Mouse (Mus musculus): ENCODE results near the gene Ptpn14.

Ptpn14 gene

GRCm38 (mm10) chr1:189767910-189768309, 39.8 kb downstream of the Ptpn14 start:
- no peak for DNase-seq (ENCODE audit: low read depth, low spot score)

- no peak for DNase-seq (ENCODE audit: low read depth, low spot score)
Observed at GRCm38 (mm10) chr1:189770516-189770915, 42.4 kb downstream of the Ptpn14 start.

- no peak for DNase-seq (ENCODE audit: low read depth, low spot score)
Observed at GRCm38 (mm10) chr1:189772707-189773106, 44.6 kb downstream of the Ptpn14 start.

- no peak for DNase-seq (ENCODE audit: low read depth, low spot score)
Observed at GRCm38 (mm10) chr1:189774778-189775177, 46.7 kb downstream of the Ptpn14 start.

DNA sequence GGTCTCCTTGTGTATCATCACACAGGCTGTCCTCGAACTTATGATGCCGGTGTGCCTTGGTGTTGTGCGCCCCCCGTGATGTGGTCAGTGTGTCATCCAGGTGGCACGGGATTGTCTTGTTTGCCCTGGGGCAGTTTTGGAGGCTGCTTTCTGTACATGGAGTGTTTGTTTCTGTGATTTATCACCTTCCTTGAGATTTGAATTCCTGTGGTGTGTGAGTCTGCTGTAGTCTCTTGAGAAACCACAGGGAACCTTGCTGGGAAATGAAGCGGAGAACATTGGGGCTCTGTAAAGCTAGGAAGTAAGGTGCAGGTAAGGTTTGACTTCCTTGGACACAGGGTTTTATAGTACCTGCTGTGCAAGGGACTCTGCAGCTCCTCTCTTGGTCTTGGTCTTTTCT, 49.1 kb downstream of the Ptpn14 start:
- DNase-seq (ENCODE audit: low read depth, low spot score), result no peak

DNA sequence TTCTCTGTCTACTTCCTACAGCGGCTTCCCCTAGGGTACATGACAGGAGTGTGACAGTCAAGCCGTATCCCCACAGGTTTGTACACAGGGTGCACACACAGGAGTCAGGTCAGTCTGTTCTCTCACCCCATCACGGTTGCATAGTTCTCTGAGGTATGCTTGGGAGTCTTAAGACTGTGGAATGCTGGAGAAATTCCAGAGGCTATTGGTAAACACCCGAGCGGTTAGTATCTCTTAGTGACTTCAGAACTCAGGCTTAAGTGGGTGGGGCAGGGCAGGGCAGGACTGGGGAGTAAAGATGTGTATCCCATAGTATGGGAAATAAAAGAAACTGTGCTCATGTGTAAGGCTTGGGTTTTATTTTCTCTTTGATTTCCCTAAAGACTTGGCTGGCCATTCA, 50.3 kb downstream of the Ptpn14 start:
- DNase-seq (ENCODE audit: low read depth, low spot score), result no peak

DNA sequence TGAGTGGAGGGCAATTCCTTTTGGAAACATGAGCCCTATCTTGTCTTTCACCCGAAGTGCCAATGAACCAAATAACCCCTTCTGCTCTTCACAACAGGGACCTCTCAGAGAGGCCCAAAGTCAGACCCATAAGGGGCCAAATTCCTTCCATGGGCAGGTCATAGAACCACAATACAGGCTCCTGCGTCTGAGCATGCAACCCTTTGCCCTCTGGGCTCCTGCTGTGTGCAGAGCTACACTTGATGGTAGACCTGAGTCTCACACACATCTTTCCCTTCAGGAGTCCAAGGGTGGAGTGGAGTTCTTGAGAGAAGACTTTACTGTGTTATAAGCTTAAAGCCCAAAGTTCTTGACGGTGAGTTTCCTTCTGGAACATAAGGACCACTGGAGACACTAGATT, 51.2 kb downstream of the Ptpn14 start:
- no peak for DNase-seq (ENCODE audit: low read depth, low spot score)

DNA sequence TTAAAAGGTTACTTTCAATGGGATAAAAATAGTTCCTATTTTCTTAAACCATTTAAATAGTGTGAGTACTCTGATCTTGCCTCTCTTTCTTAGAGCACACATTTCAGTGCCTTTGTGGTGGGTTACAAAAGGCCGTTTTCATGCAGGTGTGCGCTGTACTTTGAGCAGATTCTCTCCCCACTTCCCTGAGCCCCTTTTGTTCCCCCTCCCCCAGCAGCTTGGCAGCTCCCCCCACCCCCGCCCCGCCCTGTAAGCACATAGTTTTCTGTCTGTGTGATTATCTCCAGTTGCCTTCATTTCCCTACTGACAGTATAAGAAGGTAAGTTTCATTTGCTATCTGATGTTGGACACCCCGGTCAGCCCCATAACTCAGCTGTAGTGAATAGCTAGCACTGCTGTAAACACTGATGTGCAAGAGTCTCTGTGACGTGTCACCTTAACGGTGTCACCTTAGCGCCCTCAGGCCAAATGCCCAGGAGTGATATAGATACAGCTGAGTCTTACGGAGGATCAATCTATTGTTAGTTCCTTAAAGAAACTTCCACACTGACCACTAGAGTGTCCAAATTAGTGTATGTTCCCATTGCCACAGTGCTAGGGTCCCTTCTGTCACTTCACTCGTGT, 53.8 kb downstream of the Ptpn14 start:
- no peak for DNase-seq (ENCODE audit: low read depth, low spot score)

- DNase-seq (ENCODE audit: low read depth, low spot score), result no peak
Observed at GRCm38 (mm10) chr1:189782709-189783108, 54.6 kb downstream of the Ptpn14 start.

DNA sequence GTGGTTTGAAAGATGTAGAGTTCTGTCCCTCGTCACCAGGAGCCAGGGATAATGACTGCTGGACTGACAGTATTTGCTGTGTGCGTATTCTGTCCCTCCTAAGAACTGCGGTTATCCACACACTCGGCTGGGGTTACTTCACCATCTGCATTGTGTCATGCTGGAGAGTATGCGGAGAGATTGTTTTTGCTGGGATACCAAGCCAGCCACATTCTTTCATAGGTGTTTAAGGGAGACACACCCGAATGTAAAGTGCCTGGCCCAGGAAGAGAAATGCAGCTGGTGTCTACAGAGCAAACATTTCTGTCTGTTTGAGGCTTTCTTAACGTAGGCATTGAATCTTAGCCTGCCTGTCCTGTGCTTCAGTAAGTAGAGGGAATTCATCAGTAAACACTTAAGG, 56.4 kb downstream of the Ptpn14 start:
- no peak for DNase-seq (ENCODE audit: low read depth, low spot score)

GRCm38 (mm10) chr1:189786707-189787485, 58.8 kb downstream of the Ptpn14 start:
- no peak for DNase-seq (ENCODE audit: low read depth, low spot score)

GRCm38 (mm10) chr1:189789545-189789944, 61.5 kb downstream of the Ptpn14 start:
- DNase-seq (ENCODE audit: low read depth, low spot score), result no peak

DNA sequence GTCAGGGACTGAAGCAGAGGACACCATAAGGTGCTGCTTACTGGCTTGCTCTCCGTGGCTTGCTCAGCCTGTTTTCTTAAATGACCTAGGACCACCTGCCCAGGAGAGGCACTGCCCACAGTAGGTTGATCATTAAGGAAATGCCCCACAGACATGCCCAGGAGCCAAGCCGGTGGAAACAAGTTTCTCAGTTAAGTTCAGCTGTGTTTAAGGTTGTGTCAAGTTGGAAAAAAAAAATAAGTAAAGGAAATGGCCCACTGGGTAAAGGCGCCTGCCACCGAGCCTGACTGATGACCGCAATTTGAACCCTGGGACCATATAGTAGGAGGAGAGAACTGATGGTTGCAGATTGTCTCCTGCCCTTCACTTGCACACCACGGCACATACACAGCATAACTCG, 62.6 kb downstream of the Ptpn14 start:
- DNase-seq (ENCODE audit: low read depth, low spot score), result no peak

DNA sequence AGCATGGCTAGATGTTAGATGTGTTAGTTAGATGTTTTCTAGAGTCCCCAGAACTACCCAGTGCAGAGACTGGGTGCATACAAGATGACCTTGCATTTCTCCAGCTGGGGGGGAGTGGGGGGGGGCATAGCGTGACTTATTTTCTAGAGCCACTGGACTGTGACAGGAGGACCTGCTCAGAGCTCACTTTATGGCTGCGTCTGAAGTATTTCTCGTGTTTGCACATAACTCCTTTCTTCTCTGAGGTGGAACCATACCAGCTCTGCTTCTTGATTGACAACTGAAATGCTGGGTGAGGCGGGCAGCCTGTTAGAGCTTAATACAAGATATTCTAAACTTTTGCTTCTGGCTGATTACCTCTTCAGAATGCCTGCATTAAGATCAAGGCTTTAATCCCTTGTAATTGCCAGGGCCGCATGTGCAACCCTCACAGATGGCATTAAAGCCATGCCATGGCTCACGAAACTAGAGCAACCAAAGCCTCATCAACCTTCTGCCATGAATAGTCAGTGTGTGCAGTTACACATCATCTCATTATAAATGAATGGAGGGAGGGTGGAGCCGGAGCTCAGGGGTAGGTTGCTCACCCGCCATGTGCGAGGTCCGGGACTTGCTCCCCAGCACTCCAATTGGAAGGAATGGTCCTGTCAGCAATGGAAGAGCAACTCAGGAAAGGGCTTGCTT, 63.6 kb downstream of the Ptpn14 start:
- no peak for DNase-seq (ENCODE audit: low read depth, low spot score)

DNA sequence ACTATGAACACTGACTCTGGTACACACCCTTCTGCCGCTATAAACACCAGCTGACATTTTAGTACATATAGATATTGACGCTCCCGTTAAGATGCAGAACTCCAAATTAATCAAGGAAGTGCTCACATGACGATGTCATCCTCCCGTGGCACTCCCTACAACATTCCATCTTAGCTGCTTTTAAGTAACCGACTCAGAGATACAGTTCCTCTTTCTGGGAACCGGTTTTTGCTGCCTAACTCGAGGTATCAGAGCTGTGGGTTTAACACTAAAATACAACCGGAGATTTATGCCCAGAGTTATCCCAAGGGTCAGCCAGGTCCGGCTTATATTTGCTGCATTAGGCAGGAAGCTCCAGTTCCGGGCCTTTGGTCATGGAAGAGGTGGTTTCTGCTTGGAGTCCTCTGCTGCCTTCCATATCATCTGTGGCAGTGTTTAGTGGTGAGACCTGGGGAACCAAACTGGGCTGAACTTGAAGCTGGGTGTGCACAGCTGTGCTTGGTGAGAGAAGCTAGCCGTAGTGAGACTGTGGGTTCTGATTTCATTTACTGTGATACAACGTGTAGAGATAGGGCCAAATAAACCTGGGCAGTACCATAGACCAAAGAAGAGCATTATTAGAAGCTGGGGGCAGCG, 64.6 kb downstream of the Ptpn14 start:
- DNase-seq (ENCODE audit: low read depth, low spot score), result no peak

- DNase-seq (ENCODE audit: low read depth, low spot score), result no peak
Observed at GRCm38 (mm10) chr1:189798949-189799348, 70.9 kb downstream of the Ptpn14 start.

DNA sequence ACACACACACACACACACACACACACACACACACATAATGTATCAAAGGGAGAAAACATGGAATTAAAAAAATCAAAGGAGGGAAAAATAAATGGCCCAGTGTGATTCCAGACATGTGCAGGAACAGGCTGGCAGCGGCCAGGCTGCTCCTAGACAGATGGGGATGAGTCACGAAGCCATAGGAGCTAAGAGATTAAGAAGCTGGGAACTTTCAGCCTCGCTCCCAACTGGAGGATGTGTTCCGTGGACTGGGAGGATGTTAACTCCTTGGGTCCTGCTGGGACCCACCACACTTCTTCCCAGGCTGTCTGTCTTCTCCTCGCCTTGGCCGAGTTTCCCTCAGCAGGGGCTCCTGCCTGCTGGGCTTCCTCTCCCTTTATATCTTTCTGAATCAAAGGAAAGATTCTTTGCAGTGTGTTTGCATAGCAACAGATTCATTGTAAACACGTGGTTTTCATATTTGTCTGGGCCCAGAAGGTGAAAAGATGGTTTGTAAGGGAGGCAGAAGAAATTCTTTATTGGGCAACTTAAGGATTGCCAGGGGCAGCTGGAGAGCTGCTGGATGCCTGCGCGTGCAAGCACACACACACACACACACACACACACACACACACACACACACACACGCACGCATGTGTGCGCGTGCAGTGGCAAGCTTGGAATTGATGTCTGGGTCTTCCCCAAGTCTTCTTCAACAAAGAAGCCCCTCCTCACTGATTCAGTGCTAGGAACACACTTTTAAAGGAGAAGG, 72.3 kb downstream of the Ptpn14 start:
- no peak for DNase-seq (ENCODE audit: low read depth, low spot score)

DNA sequence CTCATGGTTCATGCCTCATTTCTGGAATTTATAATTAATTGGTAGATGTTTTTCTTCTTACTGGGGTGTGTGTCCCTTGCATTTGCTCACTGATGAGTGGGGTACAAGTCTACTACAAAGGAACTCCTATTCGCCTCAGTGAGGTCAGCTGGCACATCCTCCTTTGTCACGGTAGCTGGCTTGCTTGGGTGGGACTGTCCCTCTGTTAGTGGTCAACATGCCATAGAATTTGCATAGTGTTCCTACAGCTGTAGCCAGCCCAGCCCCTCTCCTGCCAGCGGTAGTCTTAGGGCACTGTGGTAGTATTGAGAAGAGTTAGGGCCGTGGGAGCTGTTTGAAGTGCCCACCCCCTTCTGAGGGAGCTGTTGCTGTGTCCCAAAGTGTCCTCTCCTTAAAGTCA, 73.2 kb downstream of the Ptpn14 start:
- no peak for DNase-seq (ENCODE audit: low read depth, low spot score)

- no peak for DNase-seq (ENCODE audit: low read depth, low spot score)
Observed at GRCm38 (mm10) chr1:189802575-189802974, 74.5 kb downstream of the Ptpn14 start.

DNA sequence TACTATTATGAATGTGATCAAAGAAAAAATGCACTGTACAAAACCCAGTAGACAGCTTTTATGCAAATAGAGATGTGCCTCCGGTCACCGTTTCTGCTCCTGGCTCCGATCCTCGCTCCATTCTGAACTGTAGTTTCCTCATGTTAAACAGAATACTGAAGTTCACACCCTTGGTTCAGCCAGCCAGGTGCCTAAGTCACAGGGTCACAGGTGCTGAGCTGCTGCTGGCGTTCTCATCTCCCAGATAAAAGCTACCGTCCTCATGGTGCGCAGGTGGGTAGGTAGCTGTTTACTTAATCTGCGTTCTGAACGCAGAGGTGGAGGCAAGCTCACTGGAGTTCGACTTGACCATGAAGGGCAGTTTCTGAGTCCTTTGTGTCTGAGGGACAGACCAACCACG, 75.7 kb downstream of the Ptpn14 start:
- DNase-seq (ENCODE audit: low read depth, low spot score), result no peak

- no peak for DNase-seq (ENCODE audit: low read depth, low spot score)
Observed at GRCm38 (mm10) chr1:189806533-189807297, 78.6 kb downstream of the Ptpn14 start.
